10 mouse cellular contexts compared by ENCODE assay signal in the genomic region with DNA sequence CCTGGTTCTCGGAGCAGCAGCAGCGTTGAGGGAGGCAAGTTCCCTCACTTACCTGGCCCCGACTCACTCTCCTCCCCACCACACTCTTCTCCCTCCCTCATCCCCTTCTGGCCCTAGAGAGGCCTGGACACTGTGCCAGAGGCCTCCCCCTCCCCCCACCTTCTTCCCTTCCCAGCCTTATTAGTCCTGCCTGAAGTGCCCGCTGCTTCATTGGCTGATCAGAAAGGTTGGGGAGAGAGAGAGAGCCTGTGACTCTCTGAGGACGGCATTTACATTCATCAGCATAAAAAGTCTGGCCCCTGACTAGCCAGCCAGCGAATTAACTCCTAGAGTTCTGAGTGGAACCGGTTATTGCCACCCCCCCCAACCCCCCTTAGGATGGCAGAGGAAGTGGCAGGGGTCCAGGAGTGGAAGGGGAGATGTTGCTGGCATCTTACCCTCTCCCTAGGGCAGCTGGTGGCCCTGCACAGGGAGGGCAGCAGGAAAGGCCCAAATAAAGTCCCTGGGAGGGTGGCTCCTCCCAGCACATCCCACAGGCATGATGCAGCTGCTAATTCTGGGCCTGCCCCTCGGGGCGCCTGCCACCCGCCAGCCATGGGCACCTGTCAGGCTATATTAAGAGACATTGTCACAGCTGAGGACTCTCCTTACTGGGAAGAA. TPM values are rescaled to one million over a fixed set of nuclear protein-coding genes. Genes with fewer than 3 reads are reported as not detected.
DNase-seq lines count a peak whose midpoint lies in the region; ATAC-seq and TF ChIP-seq lines count a peak whose summit lies in the region.
"Had no signal": no experiment of that assay in that cellular context is flagged by ENCODE, and none has a peak within 500 bp of the region (broad histone marks: within the 10 kb centered on the region; RNA-seq: fewer than 3 reads in every experiment).

No protein-coding gene starts in this region.

- 33% methylated on average over 10 of the region's 10 CpGs for WGBS in lung, embryonic 14.5 days
- WGBS in embryonic facial prominence, embryonic 15.5 days, result 20% methylated on average over 10 of the region's 10 CpGs
- WGBS in heart, embryonic 13.5 days, result 18% methylated on average over 10 of the region's 10 CpGs
- 21% methylated on average over 10 of the region's 10 CpGs for WGBS in limb, embryonic 15.5 days
- WGBS in liver, embryonic 11.5 days, result 44% methylated on average over 10 of the region's 10 CpGs

- peak overlapping the region; percentile 54; the same call in 1 of the 2 replicates for H3K27ac ChIP-seq in lung, embryonic 14.5 days (ENCODE audit: low read depth)
- H3K27ac ChIP-seq in embryonic facial prominence, embryonic 15.5 days (replicated peaks), result peak overlapping the region; percentile 66; the same call in 1 of the 2 replicates
- peak overlapping the region; percentile 98 for H3K27ac ChIP-seq in heart, embryonic 13.5 days (replicated peaks)
- H3K27ac ChIP-seq in limb, embryonic 15.5 days, result peak overlapping the region; percentile 40
- H3K27ac ChIP-seq in liver, embryonic 11.5 days (ENCODE audit: low read depth, low read length), result no peak overlapping the region
- H3K27ac ChIP-seq: kidney, postnatal 0 days had no signal

- H3K4me3 ChIP-seq in lung, embryonic 14.5 days (ENCODE audit: low read depth, low read length), result no peak overlapping the region
- no peak overlapping the region for H3K4me3 ChIP-seq in embryonic facial prominence, embryonic 15.5 days (replicated peaks)
- H3K4me3 ChIP-seq in heart, embryonic 13.5 days, result peak overlapping the region; percentile 6
- H3K4me3 ChIP-seq in limb, embryonic 15.5 days, result no peak overlapping the region
- no peak overlapping the region for H3K4me3 ChIP-seq in liver, embryonic 11.5 days (ENCODE audit: low read depth, low read length)

- TF ChIP-seq CTCF in lung, embryonic 14.5 days (IDR thresholded peaks at IDR 0.05; ENCODE audit: low read depth), result no peak

- H3K9me3 ChIP-seq in lung, embryonic 14.5 days (ENCODE audit: low read depth, low read length), result no peaks in the 10 kb centered on the region
- no peaks in the 10 kb centered on the region for H3K9me3 ChIP-seq in embryonic facial prominence, embryonic 15.5 days (replicated peaks)
- no peaks in the 10 kb centered on the region for H3K9me3 ChIP-seq in heart, embryonic 13.5 days
- no peaks in the 10 kb centered on the region for H3K9me3 ChIP-seq in limb, embryonic 15.5 days
- no peaks in the 10 kb centered on the region for H3K9me3 ChIP-seq in liver, embryonic 11.5 days (ENCODE audit: control insufficient read depth, low read length)

- H3K4me2 ChIP-seq in lung, embryonic 14.5 days, result no peak overlapping the region
- H3K4me2 ChIP-seq in embryonic facial prominence, embryonic 15.5 days (replicated peaks), result no peak overlapping the region
- H3K4me2 ChIP-seq in heart, embryonic 13.5 days, result peak overlapping the region; percentile 96
- H3K4me2 ChIP-seq in limb, embryonic 15.5 days, result no peak overlapping the region
- H3K4me2 ChIP-seq in liver, embryonic 11.5 days, result no peak overlapping the region

- H3K36me3 ChIP-seq in lung, embryonic 14.5 days (ENCODE audit: insufficient read depth), result peaks cover 28% of the 10 kb centered on the region
- H3K36me3 ChIP-seq in embryonic facial prominence, embryonic 15.5 days, result peaks cover 11% of the 10 kb centered on the region
- peaks cover 37% of the 10 kb centered on the region for H3K36me3 ChIP-seq in heart, embryonic 13.5 days
- peaks cover 21% of the 10 kb centered on the region for H3K36me3 ChIP-seq in limb, embryonic 15.5 days
- no peaks in the 10 kb centered on the region for H3K36me3 ChIP-seq in liver, embryonic 11.5 days (ENCODE audit: control insufficient read depth, insufficient read depth, low read length)

- H3K4me1 ChIP-seq in lung, embryonic 14.5 days (ENCODE audit: insufficient read depth), result peaks cover 6% of the 10 kb centered on the region; the same call in 1 of the 2 replicates
- peaks cover 38% of the 10 kb centered on the region for H3K4me1 ChIP-seq in embryonic facial prominence, embryonic 15.5 days
- peaks cover 64% of the 10 kb centered on the region for H3K4me1 ChIP-seq in heart, embryonic 13.5 days
- peaks cover 35% of the 10 kb centered on the region for H3K4me1 ChIP-seq in limb, embryonic 15.5 days
- H3K4me1 ChIP-seq in liver, embryonic 11.5 days (replicated peaks; ENCODE audit: control insufficient read depth, insufficient read depth, low read length), result peaks cover 7% of the 10 kb centered on the region

- no peaks in the 10 kb centered on the region for H3K27me3 ChIP-seq in lung, embryonic 14.5 days (ENCODE audit: insufficient read depth, low read length)
- H3K27me3 ChIP-seq in embryonic facial prominence, embryonic 15.5 days, result no peaks in the 10 kb centered on the region
- no peaks in the 10 kb centered on the region for H3K27me3 ChIP-seq in heart, embryonic 13.5 days (replicated peaks)
- H3K27me3 ChIP-seq in limb, embryonic 15.5 days, result no peaks in the 10 kb centered on the region
- peaks cover 13% of the 10 kb centered on the region for H3K27me3 ChIP-seq in liver, embryonic 11.5 days (replicated peaks; ENCODE audit: control insufficient read depth, insufficient read depth, low read length)

- no peak for ATAC-seq in lung, embryonic 14.5 days (ENCODE audit: insufficient read depth)
- no peak for ATAC-seq in embryonic facial prominence, embryonic 15.5 days (ENCODE audit: insufficient number of reproducible peaks, low FRiP score, low TSS enrichment, low read depth)
- peak; percentile 27; the same call in 1 of the 2 replicates for ATAC-seq in heart, embryonic 13.5 days (ENCODE audit: extremely low read depth, insufficient number of reproducible peaks, low FRiP score, low TSS enrichment)
- ATAC-seq in limb, embryonic 15.5 days (ENCODE audit: insufficient number of reproducible peaks, low FRiP score, low TSS enrichment, low read depth), result no peak
- ATAC-seq in megakaryocyte progenitor cell, adult 5-6 weeks (replicated peaks; ENCODE audit: poor library complexity), result no peak
- no peak for ATAC-seq in liver, embryonic 11.5 days (replicated peaks; ENCODE audit: low FRiP score)

- DNase-seq in lung, embryonic 14.5 days, result peak; percentile 11
- DNase-seq in lung, postnatal 4 days, result no peak
- no peak for DNase-seq in thymus, postnatal 10 days (ENCODE audit: low spot score in 2 of 2)
- no peak for DNase-seq in liver, embryonic 11.5 days (ENCODE audit: low spot score)

- H3K9ac ChIP-seq in lung, embryonic 14.5 days, result no peak overlapping the region; the same call in 1 of the 2 replicates
- no peak overlapping the region for H3K9ac ChIP-seq in embryonic facial prominence, embryonic 15.5 days
- H3K9ac ChIP-seq in heart, embryonic 13.5 days, result peak overlapping the region; percentile 97
- no peak overlapping the region for H3K9ac ChIP-seq in limb, embryonic 15.5 days
- no peak overlapping the region for H3K9ac ChIP-seq in liver, embryonic 11.5 days (ENCODE audit: low read depth, low read length)

RNA-seq across cellular contexts. Expression of a gene that starts 4.0 kb away (rescaled TPM):
- 6.3 and 6.9 TPM in 2 replicates for polyA plus RNA-seq in lung, embryonic 14.5 days (2014; fragmentation: Nextera tagmentation; extraction: Ambion mirVana)
- 10.4 and 11.6 TPM in 2 replicates for polyA plus RNA-seq in embryonic facial prominence, embryonic 15.5 days (2015; fragmentation: Nextera tagmentation; extraction: Ambion mirVana)
- polyA plus RNA-seq in heart, embryonic 13.5 days (2015; fragmentation: Nextera tagmentation; extraction: Ambion mirVana), result 12.2 and 14.3 TPM in 2 replicates
- polyA plus RNA-seq in limb, embryonic 15.5 days (2015; fragmentation: Nextera tagmentation; extraction: Ambion mirVana), result 11.2 and 13.5 TPM in 2 replicates
- total RNA-seq in megakaryocyte progenitor cell, adult 5-6 weeks (2015), result 2.2 and 4.5 TPM in 2 replicates
- total RNA-seq in megakaryocyte progenitor cell, adult 5-6 weeks (2017), result 0.98 and 1.1 TPM in 2 replicates
- polyA plus RNA-seq in liver, embryonic 11.5 days (2014; fragmentation: Nextera tagmentation; extraction: Ambion mirVana), result 2.0 and 3.0 TPM in 2 replicates

RNA-seq across cellular contexts. Expression of a gene that starts 15.8 kb away (rescaled TPM):
- 0.43 and 0.46 TPM in 2 replicates for polyA plus RNA-seq in lung, embryonic 14.5 days (2014; fragmentation: Nextera tagmentation; extraction: Ambion mirVana)
- 0.24 and 1.6 TPM in 2 replicates for polyA plus RNA-seq in embryonic facial prominence, embryonic 15.5 days (2015; fragmentation: Nextera tagmentation; extraction: Ambion mirVana)
- polyA plus RNA-seq in heart, embryonic 13.5 days (2015; fragmentation: Nextera tagmentation; extraction: Ambion mirVana), result 0.51 and 0.57 TPM in 2 replicates
- polyA plus RNA-seq in limb, embryonic 15.5 days (2015; fragmentation: Nextera tagmentation; extraction: Ambion mirVana), result 0.42 and 0.55 TPM in 2 replicates
- total RNA-seq in megakaryocyte progenitor cell, adult 5-6 weeks (2015), result not detected in 2 replicates
- 0.37 and 0.41 TPM in 2 replicates for total RNA-seq in megakaryocyte progenitor cell, adult 5-6 weeks (2017)
- 0.41 and 0.53 TPM in 2 replicates for polyA plus RNA-seq in liver, embryonic 11.5 days (2014; fragmentation: Nextera tagmentation; extraction: Ambion mirVana)

RNA-seq across cellular contexts. Expression of a gene that starts 37.1 kb away (rescaled TPM):
- 0.43 and 0.53 TPM in 2 replicates for polyA plus RNA-seq in lung, embryonic 14.5 days (2014; fragmentation: Nextera tagmentation; extraction: Ambion mirVana)
- polyA plus RNA-seq in embryonic facial prominence, embryonic 15.5 days (2015; fragmentation: Nextera tagmentation; extraction: Ambion mirVana), result 2.0 and 2.8 TPM in 2 replicates
- 3.7 and 4.0 TPM in 2 replicates for polyA plus RNA-seq in heart, embryonic 13.5 days (2015; fragmentation: Nextera tagmentation; extraction: Ambion mirVana)
- 2.0 and 2.2 TPM in 2 replicates for polyA plus RNA-seq in limb, embryonic 15.5 days (2015; fragmentation: Nextera tagmentation; extraction: Ambion mirVana)
- total RNA-seq in megakaryocyte progenitor cell, adult 5-6 weeks (2015), result 0.30 and 0.46 TPM in 2 replicates
- total RNA-seq in megakaryocyte progenitor cell, adult 5-6 weeks (2017), result 0.03 and 0.79 TPM in 2 replicates
- polyA plus RNA-seq in liver, embryonic 11.5 days (2014; fragmentation: Nextera tagmentation; extraction: Ambion mirVana), result 0.38 and 0.42 TPM in 2 replicates
- total RNA-seq: neutrophil, adult 5-6 weeks had no signal

RNA-seq across cellular contexts. Expression of a gene that starts 46.7 kb away (rescaled TPM):
- polyA plus RNA-seq in lung, embryonic 14.5 days (2014; fragmentation: Nextera tagmentation; extraction: Ambion mirVana), result 558 and 560 TPM in 2 replicates
- 478 and 494 TPM in 2 replicates for polyA plus RNA-seq in embryonic facial prominence, embryonic 15.5 days (2015; fragmentation: Nextera tagmentation; extraction: Ambion mirVana)
- 459 and 479 TPM in 2 replicates for polyA plus RNA-seq in heart, embryonic 13.5 days (2015; fragmentation: Nextera tagmentation; extraction: Ambion mirVana)
- 505 and 519 TPM in 2 replicates for polyA plus RNA-seq in limb, embryonic 15.5 days (2015; fragmentation: Nextera tagmentation; extraction: Ambion mirVana)
- total RNA-seq in megakaryocyte progenitor cell, adult 5-6 weeks (2015), result 126 and 153 TPM in 2 replicates
- 268 and 294 TPM in 2 replicates for total RNA-seq in megakaryocyte progenitor cell, adult 5-6 weeks (2017)
- 452 and 513 TPM in 2 replicates for polyA plus RNA-seq in liver, embryonic 11.5 days (2014; fragmentation: Nextera tagmentation; extraction: Ambion mirVana)

RNA-seq across cellular contexts. Expression of a gene that starts 56.7 kb away (rescaled TPM):
- 19.4 and 20.8 TPM in 2 replicates for polyA plus RNA-seq in lung, embryonic 14.5 days (2014; fragmentation: Nextera tagmentation; extraction: Ambion mirVana)
- 19.8 and 22.3 TPM in 2 replicates for polyA plus RNA-seq in embryonic facial prominence, embryonic 15.5 days (2015; fragmentation: Nextera tagmentation; extraction: Ambion mirVana)
- 10.8 and 11.0 TPM in 2 replicates for polyA plus RNA-seq in heart, embryonic 13.5 days (2015; fragmentation: Nextera tagmentation; extraction: Ambion mirVana)
- 20.7 and 26.1 TPM in 2 replicates for polyA plus RNA-seq in limb, embryonic 15.5 days (2015; fragmentation: Nextera tagmentation; extraction: Ambion mirVana)
- total RNA-seq in megakaryocyte progenitor cell, adult 5-6 weeks (2015), result 18.3 and 19.3 TPM in 2 replicates
- 12.3 and 17.8 TPM in 2 replicates for total RNA-seq in megakaryocyte progenitor cell, adult 5-6 weeks (2017)
- 18.2 and 18.6 TPM in 2 replicates for polyA plus RNA-seq in liver, embryonic 11.5 days (2014; fragmentation: Nextera tagmentation; extraction: Ambion mirVana)
